Mouse (Mus musculus) heart, postnatal 10 days (tissue): Measurements from ENCODE around the gene Arid1a. TPM values are rescaled to one million over a fixed set of nuclear protein-coding genes. Genes with fewer than 3 reads are reported as not detected.
"Not testable (repeated sequence)": the region's sequence is repeated elsewhere in the genome, so short reads cannot be mapped to it uniquely, and the experiment has no call there.

ENCODE experiments used
- DNase-seq, 2 experiments: peaks; one replicate each; pipeline ENCODE4 v3.0.0; 2021
- intact Hi-C: fragments of 180-260 bp; cut with DNase I; formaldehyde crosslinking; loops from one replicate; pipeline ENCODE4 v1.15.1; 2025
- total RNA-seq, 2 experiments: library from RNA; stranded (reverse); gene quantifications; 2 replicates each; pipeline ENCODE4 v1.2.3; 2021

Arid1a gene
- total RNA-seq, 2 experiments from 2014 or later, result 55.3 to 61.9 TPM

- intact Hi-C loops, result no loop called here
- peak; percentile 73 for DNase-seq
These were observed 96.9 kb downstream of the Arid1a start for GRCm38 (mm10) chr4:133659497-133660192.

- intact Hi-C loops, result no loop called here
- DNase-seq, result no peak
These were observed 97.8 kb downstream of the Arid1a start for GRCm38 (mm10) chr4:133658729-133659128.

- intact Hi-C loops, result no loop called here
- DNase-seq, result no peak
These were observed 98.6 kb downstream of the Arid1a start for GRCm38 (mm10) chr4:133657829-133658458.

GRCm38 (mm10) chr4:133656997-133657396 is 99.6 kb downstream of the Arid1a start:
- intact Hi-C loops, result no loop called here
- DNase-seq, result no peak

GRCm38 (mm10) chr4:133656294-133656693 is 100.3 kb downstream of the Arid1a start:
- intact Hi-C loops, result no loop called here
- DNase-seq, result no peak

GRCm38 (mm10) chr4:133654070-133654469 is 102.5 kb downstream of the Arid1a start:
- not testable (repeated sequence) for DNase-seq
- intact Hi-C loops, result loop anchor here (5.0 kb wide), 1 partner anchor 42 kb away; no protein-coding TSS in a partner anchor

GRCm38 (mm10) chr4:133652746-133653145 is 103.8 kb downstream of the Arid1a start:
- intact Hi-C loops, result loop anchor here (5.0 kb wide), 1 partner anchor 40 kb away; no protein-coding TSS in a partner anchor
- no peak for DNase-seq

GRCm38 (mm10) chr4:133651986-133652385 is 104.6 kb downstream of the Arid1a start:
- intact Hi-C loops, result loop anchor here (2.0 to 5.0 kb wide), 2 partner anchors 19 to 40 kb away; no protein-coding TSS in a partner anchor

GRCm38 (mm10) chr4:133651445-133651844 is 105.1 kb downstream of the Arid1a start:
- no peak for DNase-seq
- intact Hi-C loops, result loop anchor here (2.0 to 5.0 kb wide), 2 partner anchors 19 to 39 kb away; no protein-coding TSS in a partner anchor

More at GRCm38 (mm10) chr4:133651986-133652385, 104.6 kb downstream of the Arid1a start:
- no peak for DNase-seq

GRCm38 (mm10) chr4:133649989-133650699 is 106.4 kb downstream of the Arid1a start, which contains the start of gene Zdhhc18:
Gene Zdhhc18 (minus strand): TSS chr4:133650154.
- intact Hi-C loops, result loop anchor here (1.0 to 5.0 kb wide), 3 partner anchors 17 to 58 kb away; no protein-coding TSS in a partner anchor
- DNase-seq, result peak; percentile 89 to 93

GRCm38 (mm10) chr4:133649464-133649863 is 107.1 kb downstream of the Arid1a start:
- intact Hi-C loops, DNase-seq: not testable (repeated sequence)

GRCm38 (mm10) chr4:133645680-133646079 is 110.9 kb downstream of the Arid1a start:
- DNase-seq, result no peak
- intact Hi-C loops, result no loop called here

- DNase-seq, result no peak
- intact Hi-C loops, result no loop called here
These were observed 111.4 kb downstream of the Arid1a start for GRCm38 (mm10) chr4:133645195-133645594.

GRCm38 (mm10) chr4:133634043-133634410 is 122.5 kb downstream of the Arid1a start:
- no peak for DNase-seq
- intact Hi-C loops, result no loop called here

GRCm38 (mm10) chr4:133633332-133634042 is 123.1 kb downstream of the Arid1a start:
- DNase-seq, result peak; percentile 92 to 94
- intact Hi-C loops, result loop anchor here (2.0 kb wide), 1 partner anchor 17 kb away; the partner anchor contains the start of gene Zdhhc18

GRCm38 (mm10) chr4:133632483-133633327 is 123.9 kb downstream of the Arid1a start:
- intact Hi-C loops, result loop anchor here (2.0 kb wide), 1 partner anchor 18 kb away; the partner anchor contains the start of gene Zdhhc18
- peak; percentile 53 to 68 for DNase-seq

- peak in 1 of 2 experiments; percentile 43 for DNase-seq
- intact Hi-C loops, result loop anchor here (2.0 kb wide), 1 partner anchor 19 kb away; the partner anchor contains the start of gene Zdhhc18
These were observed 124.7 kb downstream of the Arid1a start for GRCm38 (mm10) chr4:133631769-133632411.

GRCm38 (mm10) chr4:133631071-133631768 is 125.3 kb downstream of the Arid1a start:
- no peak for DNase-seq
- intact Hi-C loops, result no loop called here
